In the genomic region with DNA sequence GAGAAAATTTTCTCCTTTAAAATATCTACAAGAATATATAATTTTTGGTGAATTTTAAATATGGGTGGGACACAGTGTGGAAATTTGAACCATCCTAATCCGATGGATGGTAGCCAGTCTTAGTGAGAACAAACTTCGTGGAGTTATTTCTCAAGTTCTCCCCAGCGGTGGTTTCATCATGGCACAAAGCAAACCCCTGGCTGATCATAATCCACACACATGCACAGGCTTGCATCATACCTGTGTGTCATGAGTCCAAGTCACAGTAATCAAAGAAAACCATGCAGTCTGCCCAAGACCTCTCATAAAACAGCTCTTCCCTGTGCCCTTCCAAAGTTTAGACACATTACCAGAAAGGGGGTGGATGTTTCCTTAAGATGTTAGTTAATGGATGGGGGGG, we compare ENCODE assay signal across 19 mouse cellular contexts. TPM values are rescaled to one million over a fixed set of nuclear protein-coding genes. Genes with fewer than 3 reads are reported as not detected.
"Had no signal": no experiment of that assay in that cellular context is flagged by ENCODE, and none has a peak within 500 bp of the region (broad histone marks: within the 10 kb centered on the region; RNA-seq: fewer than 3 reads in every experiment).

No protein-coding gene starts in this region.

- H3K9ac ChIP-seq: liver, embryonic 13.5 days; liver, embryonic 15.5 days; lung, embryonic 14.5 days; midbrain, embryonic 12.5 days; neural tube, embryonic 13.5 days; neural tube, embryonic 15.5 days; stomach, embryonic 15.5 days had no signal

- H3K36me3 ChIP-seq: liver, embryonic 13.5 days; liver, embryonic 15.5 days; midbrain, embryonic 10.5 days; midbrain, embryonic 12.5 days; neural tube, embryonic 13.5 days; neural tube, embryonic 15.5 days; stomach, embryonic 15.5 days had no signal

- DNase-seq: liver, embryonic 13.5 days; lung, embryonic 14.5 days; lung, postnatal 4 days; midbrain, embryonic 14.5 days; retina, postnatal 1 day; right cerebral cortex, adult 18-20 months; thymus, adult 2 months; thymus, postnatal 25 days; thymus, postnatal 4 days had no signal

- H3K4me1 ChIP-seq: liver, embryonic 13.5 days; liver, embryonic 15.5 days; midbrain, embryonic 10.5 days; stomach, embryonic 15.5 days had no signal

- H3K27ac ChIP-seq: liver, embryonic 13.5 days; liver, embryonic 15.5 days; midbrain, embryonic 10.5 days; midbrain, embryonic 12.5 days; neural tube, embryonic 13.5 days; neural tube, embryonic 15.5 days; stomach, embryonic 15.5 days had no signal

- H3K27me3 ChIP-seq: liver, embryonic 13.5 days; liver, embryonic 15.5 days; midbrain, embryonic 12.5 days; neural tube, embryonic 13.5 days; neural tube, embryonic 15.5 days; stomach, embryonic 15.5 days had no signal

- H3K4me3 ChIP-seq: liver, embryonic 13.5 days; liver, embryonic 15.5 days; midbrain, embryonic 10.5 days; midbrain, embryonic 12.5 days; myocyte; neural tube, embryonic 13.5 days; neural tube, embryonic 15.5 days; stomach, embryonic 15.5 days had no signal

- H3K9me3 ChIP-seq: liver, embryonic 13.5 days; liver, embryonic 15.5 days; midbrain, embryonic 10.5 days; midbrain, embryonic 12.5 days; neural tube, embryonic 13.5 days; neural tube, embryonic 15.5 days; stomach, embryonic 15.5 days had no signal

- H3K4me2 ChIP-seq: liver, embryonic 13.5 days; liver, embryonic 15.5 days; lung, embryonic 14.5 days; midbrain, embryonic 12.5 days; neural tube, embryonic 13.5 days; neural tube, embryonic 15.5 days; stomach, embryonic 15.5 days had no signal

- ATAC-seq: midbrain, embryonic 16.5 days had no signal

RNA-seq across cellular contexts. Expression of gene Prss35, which starts 13.6 kb away (rescaled TPM):
- total RNA-seq: megakaryocyte, adult 5-6 weeks; megakaryocyte-erythroid progenitor cell, adult 5-6 weeks had no signal

RNA-seq across cellular contexts. Expression of gene Me1, which starts 34.1 kb away (rescaled TPM):
- total RNA-seq: megakaryocyte, adult 5-6 weeks had no signal
